Mouse (Mus musculus): ENCODE measurements around the gene Gm49340.
"Not testable (repeated sequence)": the region's sequence is repeated elsewhere in the genome, so short reads cannot be mapped to it uniquely, and the experiment has no call there.

The Gm49340 gene

GRCm38 (mm10) chr11:73329442-73329841 is at the start of gene Gm49340, which contains the start of the genes Aspa and Spata22:
Gene Gm49340 (plus strand): TSS chr11:73329741.
Gene Aspa (minus strand): TSS chr11:73329596.
Gene Spata22 (plus strand): TSS chr11:73329741.
- DNase-seq = no peak

- DNase-seq = no peak
Observed at GRCm38 (mm10) chr11:73280710-73281109, 48.8 kb upstream of the Gm49340 start.

GRCm38 (mm10) chr11:73281528-73282027 is 48.0 kb upstream of the Gm49340 start:
- peak; percentile 74 to 76 for DNase-seq

- no peak for DNase-seq
Observed at GRCm38 (mm10) chr11:73283369-73283768, 46.2 kb upstream of the Gm49340 start.

- DNase-seq = no peak
Observed at GRCm38 (mm10) chr11:73283926-73284325, 45.6 kb upstream of the Gm49340 start.

- no peak for DNase-seq
Observed at GRCm38 (mm10) chr11:73284351-73284750, 45.2 kb upstream of the Gm49340 start.

- DNase-seq = no peak
Observed at GRCm38 (mm10) chr11:73289621-73290020, 39.9 kb upstream of the Gm49340 start.

- no peak for DNase-seq
Observed at GRCm38 (mm10) chr11:73303123-73303522, 26.4 kb upstream of the Gm49340 start.

GRCm38 (mm10) chr11:73315961-73316360 is 13.6 kb upstream of the Gm49340 start:
- no peak for DNase-seq

GRCm38 (mm10) chr11:73318581-73318980 is 11.0 kb upstream of the Gm49340 start:
- DNase-seq = not testable (repeated sequence)

GRCm38 (mm10) chr11:73321064-73321463 is 8.5 kb upstream of the Gm49340 start:
- DNase-seq = not testable (repeated sequence)

GRCm38 (mm10) chr11:73323906-73324830 is 5.4 kb upstream of the Gm49340 start:
- DNase-seq = no peak

GRCm38 (mm10) chr11:73326485-73326886 is 3.1 kb upstream of the Gm49340 start:
- no peak for DNase-seq

- no peak for DNase-seq
Observed at GRCm38 (mm10) chr11:73327361-73327760, 2.2 kb upstream of the Gm49340 start.

- DNase-seq = no peak
Observed at GRCm38 (mm10) chr11:73333357-73333756, 3.8 kb downstream of the Gm49340 start.

GRCm38 (mm10) chr11:73336919-73337318 is 7.4 kb downstream of the Gm49340 start:
- DNase-seq = no peak

- no peak for DNase-seq
Observed at GRCm38 (mm10) chr11:73350483-73350882, 20.9 kb downstream of the Gm49340 start, which contains the start of gene Olfr20. Gene Olfr20 (plus strand): TSS chr11:73350783.

GRCm38 (mm10) chr11:73370946-73371345 is 41.4 kb downstream of the Gm49340 start, which contains the start of gene Olfr376:
Gene Olfr376 (plus strand): TSS chr11:73371246.
- no peak for DNase-seq

- DNase-seq = no peak
Observed at GRCm38 (mm10) chr11:73395374-73395773, 65.8 kb downstream of the Gm49340 start.

GRCm38 (mm10) chr11:73399514-73399913 is 70.0 kb downstream of the Gm49340 start, which contains the start of gene Olfr1:
Gene Olfr1 (minus strand): TSS chr11:73399614.
- DNase-seq = no peak
